Mouse (Mus musculus): Measurements from ENCODE around the gene Zdhhc5. TPM values are rescaled to one million over a fixed set of nuclear protein-coding genes. Genes with fewer than 3 reads are reported as not detected.

Zdhhc5 gene
- polyA plus RNA-seq, 1 experiment, result 59.6 TPM

DNA sequence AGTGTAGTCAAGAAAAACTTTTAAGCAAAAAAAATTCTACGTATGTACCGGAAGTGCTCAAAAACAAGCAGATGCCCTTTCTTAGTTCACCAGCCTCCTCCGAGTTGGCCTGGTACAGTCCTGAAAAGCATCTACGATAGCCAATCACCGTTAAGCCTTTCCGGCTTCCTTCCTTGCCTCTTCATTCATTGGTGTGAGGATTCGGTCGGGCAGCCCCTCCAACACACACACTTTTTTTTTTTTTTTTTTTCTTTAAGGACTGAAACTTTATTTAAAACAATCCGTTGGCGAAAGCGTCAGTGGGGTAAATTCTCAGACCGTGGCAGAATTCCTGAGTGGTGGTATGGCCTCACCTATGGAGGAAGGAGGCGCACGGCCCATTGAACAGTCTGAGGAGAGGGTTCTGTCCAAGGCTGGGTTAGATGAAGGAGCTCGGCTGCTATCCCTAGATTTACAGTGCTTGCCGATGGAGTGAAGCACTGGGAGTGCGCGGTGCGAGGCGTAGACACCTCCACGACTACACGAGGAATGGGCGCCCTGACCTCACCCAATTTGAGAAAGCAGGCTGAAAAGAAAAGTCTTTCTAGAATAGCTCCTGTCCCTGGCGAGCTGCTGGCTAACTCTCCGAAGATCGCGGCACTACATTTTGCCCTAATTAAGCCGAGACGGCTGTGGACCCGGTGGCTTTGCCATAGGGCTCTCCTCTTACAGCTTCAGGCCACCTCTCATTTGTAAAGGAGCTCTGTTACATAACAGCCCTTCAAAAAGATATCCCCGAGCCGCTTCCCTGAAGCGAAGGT lies 782 bp upstream of the Zdhhc5 start:
- Histone ChIP-seq H3K36me3 (ENCODE audit: control insufficient read depth, insufficient read depth, low read length) (peaks cover 1% of the 10 kb centered on the region; the same call in 1 of the 2 replicates), H3K4me1 (ENCODE audit: control insufficient read depth, insufficient read depth, low read length) (peaks cover 4% of the 10 kb centered on the region; the same call in 1 of the 2 replicates), H3K27me3 (replicated peaks; ENCODE audit: control insufficient read depth, insufficient read depth, low read length) (no peaks in the 10 kb centered on the region), H3K27ac (ENCODE audit: insufficient read depth, low read depth, low read length) (peak overlapping the region; percentile 93), H3K4me3 (ENCODE audit: insufficient read depth, low read depth, low read length) (peak overlapping the region; percentile 76)
- DNase-seq, result peak; percentile 97
- WGBS, result under 1% methylated on average over 33 of the region's 33 CpGs
- TF ChIP-seq CTCF (conservative IDR thresholded peaks at IDR 0.05; ENCODE audit: insufficient read depth, insufficient read length, low read depth, low read length) (no peak), POLR2A (IDR thresholded peaks at IDR 0.05; ENCODE audit: low read depth, low read length) (no peak)

DNA sequence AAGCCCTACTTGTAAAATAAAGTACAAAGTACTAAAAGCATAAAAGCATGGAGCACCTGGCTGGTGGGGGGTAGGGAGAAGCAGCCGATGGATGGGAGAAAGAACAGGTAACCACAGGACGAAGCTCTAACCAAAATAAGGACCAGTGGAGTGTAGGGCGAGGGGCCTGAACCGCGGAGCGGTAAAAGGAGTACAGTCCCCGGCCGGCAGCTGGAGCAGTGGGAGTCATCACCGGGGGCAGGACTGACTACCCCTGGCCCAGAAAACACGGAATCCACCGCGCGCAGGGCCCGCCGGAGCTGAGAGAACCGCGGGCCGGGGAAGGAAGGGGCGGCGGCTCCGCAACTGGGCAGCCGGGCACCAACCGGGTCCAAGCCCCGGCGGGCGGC lies 564 bp downstream of the Zdhhc5 start:
- peaks cover 8% of the 10 kb centered on the region for H3K36me3 ChIP-seq (ENCODE audit: control insufficient read depth, insufficient read depth, low read length)
- under 1% methylated on average over 26 of the region's 26 CpGs for WGBS
- H3K27me3 ChIP-seq (replicated peaks; ENCODE audit: control insufficient read depth, insufficient read depth, low read length), result no peaks in the 10 kb centered on the region
- H3K4me3 ChIP-seq (ENCODE audit: insufficient read depth, low read depth, low read length), result peak overlapping the region; percentile 95
- no peak for DNase-seq
- peak overlapping the region; percentile 91 for H3K27ac ChIP-seq (ENCODE audit: insufficient read depth, low read depth, low read length)
- H3K4me1 ChIP-seq (ENCODE audit: control insufficient read depth, insufficient read depth, low read length), result peaks cover 4% of the 10 kb centered on the region; the same call in 1 of the 2 replicates
- no peak for TF ChIP-seq POLR2A (IDR thresholded peaks at IDR 0.05; ENCODE audit: low read depth, low read length)

DNA sequence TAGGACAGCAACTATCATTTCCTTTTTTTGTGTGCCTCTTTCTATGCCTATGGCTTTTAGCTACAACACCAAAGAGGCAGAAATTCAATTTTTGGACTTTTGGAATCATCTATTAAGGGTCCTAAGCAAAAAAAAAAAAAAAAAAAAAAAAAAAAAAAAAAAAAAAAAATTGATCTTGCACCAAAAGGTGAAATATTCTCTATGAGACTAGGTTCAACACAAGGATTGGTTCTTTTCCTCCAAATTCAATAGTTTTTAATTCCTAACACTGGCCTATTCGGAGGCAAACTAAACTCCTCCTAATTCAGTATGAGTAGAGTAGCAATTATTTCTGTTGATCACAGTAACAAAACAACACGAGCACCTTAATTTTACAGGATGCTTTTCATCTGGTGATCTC lies 3.1 kb downstream of the Zdhhc5 start:
- peaks cover 8% of the 10 kb centered on the region for H3K36me3 ChIP-seq (ENCODE audit: control insufficient read depth, insufficient read depth, low read length)
- H3K27ac ChIP-seq (ENCODE audit: insufficient read depth, low read depth, low read length), result no peak overlapping the region
- no peak for DNase-seq
- 80% methylated on average over 2 of the region's 2 CpGs for WGBS
- no peak overlapping the region for H3K4me3 ChIP-seq (ENCODE audit: insufficient read depth, low read depth, low read length)
- peaks cover 11% of the 10 kb centered on the region; the same call in 1 of the 2 replicates for H3K4me1 ChIP-seq (ENCODE audit: control insufficient read depth, insufficient read depth, low read length)
- no peaks in the 10 kb centered on the region for H3K27me3 ChIP-seq (replicated peaks; ENCODE audit: control insufficient read depth, insufficient read depth, low read length)
- TF ChIP-seq CTCF (conservative IDR thresholded peaks at IDR 0.05; ENCODE audit: insufficient read depth, insufficient read length, low read depth, low read length) (no peak), POLR2A (IDR thresholded peaks at IDR 0.05; ENCODE audit: low read depth, low read length) (no peak)

DNA sequence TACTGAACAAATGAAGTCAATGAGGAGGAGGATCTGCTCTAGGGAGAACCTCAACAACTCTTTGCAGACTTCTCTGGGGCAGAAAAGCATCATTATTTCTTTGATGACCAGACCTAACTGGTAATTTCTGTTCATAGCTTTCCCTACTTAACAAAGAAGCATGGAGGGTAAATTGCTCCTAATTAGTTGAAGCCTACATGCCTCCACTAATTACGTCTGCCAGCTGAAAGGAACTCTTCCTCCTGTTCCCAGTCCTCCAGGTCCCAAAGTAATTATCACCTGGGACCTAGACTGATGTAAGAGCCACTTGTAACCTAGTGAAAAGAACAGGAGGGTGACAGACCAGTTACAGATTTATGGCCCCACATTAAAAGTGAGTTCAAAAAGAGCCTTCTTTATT lies 7.5 kb downstream of the Zdhhc5 start:
- H3K27me3 ChIP-seq (replicated peaks; ENCODE audit: control insufficient read depth, insufficient read depth, low read length), result no peaks in the 10 kb centered on the region
- TF ChIP-seq CTCF (conservative IDR thresholded peaks at IDR 0.05; ENCODE audit: insufficient read depth, insufficient read length, low read depth, low read length) (no peak), POLR2A (IDR thresholded peaks at IDR 0.05; ENCODE audit: low read depth, low read length) (no peak)
- no peak for DNase-seq
- peaks cover 8% of the 10 kb centered on the region for H3K36me3 ChIP-seq (ENCODE audit: control insufficient read depth, insufficient read depth, low read length)
- H3K4me3 ChIP-seq (ENCODE audit: insufficient read depth, low read depth, low read length), result no peak overlapping the region
- H3K4me1 ChIP-seq (ENCODE audit: control insufficient read depth, insufficient read depth, low read length), result peaks cover 7% of the 10 kb centered on the region; the same call in 1 of the 2 replicates
- WGBS, result 55% methylated on average over 1 of the region's 1 CpGs
- no peak overlapping the region for H3K27ac ChIP-seq (ENCODE audit: insufficient read depth, low read depth, low read length)

DNA sequence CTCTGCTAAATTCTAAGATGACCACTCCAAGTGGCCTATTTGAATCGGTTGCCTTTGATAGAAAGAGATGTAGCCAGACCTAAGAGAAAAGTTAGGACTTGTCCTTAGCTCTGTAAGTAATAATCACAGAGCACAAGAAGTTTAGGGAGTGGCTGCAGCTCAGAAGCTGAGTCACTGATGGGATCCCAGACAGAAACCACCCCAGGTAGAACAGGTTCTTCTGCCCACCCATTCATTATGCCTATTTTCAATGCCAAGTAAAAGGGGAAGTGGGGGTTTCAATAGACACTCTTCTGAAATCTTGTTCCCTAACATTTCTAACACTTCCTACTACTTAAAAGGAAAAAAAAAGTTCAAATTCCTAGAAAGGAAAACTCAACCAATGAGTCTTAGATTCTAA lies 9.7 kb downstream of the Zdhhc5 start:
- no peak for TF ChIP-seq POLR2A (IDR thresholded peaks at IDR 0.05; ENCODE audit: low read depth, low read length)
- no peak for TF ChIP-seq CTCF (conservative IDR thresholded peaks at IDR 0.05; ENCODE audit: insufficient read depth, insufficient read length, low read depth, low read length)
- DNase-seq, result no peak
- Histone ChIP-seq H3K4me1 (ENCODE audit: control insufficient read depth, insufficient read depth, low read length) (peaks cover 7% of the 10 kb centered on the region; the same call in 1 of the 2 replicates), H3K36me3 (ENCODE audit: control insufficient read depth, insufficient read depth, low read length) (peaks cover 6% of the 10 kb centered on the region), H3K27ac (ENCODE audit: insufficient read depth, low read depth, low read length) (no peak overlapping the region), H3K27me3 (replicated peaks; ENCODE audit: control insufficient read depth, insufficient read depth, low read length) (no peaks in the 10 kb centered on the region), H3K4me3 (ENCODE audit: insufficient read depth, low read depth, low read length) (no peak overlapping the region)
- WGBS, result 82% methylated on average over 1 of the region's 1 CpGs

DNA sequence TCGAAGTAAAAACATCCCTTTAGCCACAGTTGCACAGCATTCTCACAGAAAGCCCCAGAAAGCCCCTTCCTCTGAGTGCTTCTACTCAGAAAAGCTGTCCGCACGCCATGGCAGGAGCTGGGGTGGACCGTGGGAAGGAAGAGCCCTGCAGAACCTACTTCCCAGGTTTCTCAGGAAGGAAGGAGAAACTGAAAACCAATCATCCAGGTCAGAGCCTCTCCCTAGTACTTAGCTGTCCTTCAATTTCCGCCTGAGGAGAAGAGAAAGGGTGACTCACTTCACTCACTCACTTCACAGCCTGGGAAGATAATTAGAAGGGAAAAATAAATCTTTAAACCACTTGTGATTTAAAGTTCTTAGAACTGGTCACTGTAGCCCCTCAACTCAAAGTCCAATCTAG lies 10.7 kb downstream of the Zdhhc5 start:
- 47% methylated on average over 5 of the region's 5 CpGs for WGBS

DNA sequence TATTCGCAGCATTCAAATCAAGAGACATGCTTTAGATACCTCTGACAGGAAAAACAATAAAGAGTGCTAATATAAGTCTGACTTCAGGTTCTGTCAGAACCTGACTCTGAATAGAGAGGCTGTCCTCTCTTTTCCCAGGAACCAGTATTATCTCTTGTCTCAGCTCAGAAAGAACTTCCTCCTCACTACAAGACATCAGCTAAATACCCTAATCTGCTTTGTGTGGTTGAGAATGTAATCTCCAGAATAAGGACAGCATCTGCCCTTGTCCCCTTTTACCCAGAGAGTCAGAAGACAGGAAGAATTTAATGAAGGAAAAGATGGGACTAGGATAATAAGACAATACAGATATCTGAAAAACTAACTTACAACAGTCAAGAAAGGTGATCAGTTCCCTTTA lies 11.5 kb downstream of the Zdhhc5 start:
- no peak overlapping the region for H3K4me3 ChIP-seq (ENCODE audit: insufficient read depth, low read depth, low read length)
- H3K4me1 ChIP-seq (ENCODE audit: control insufficient read depth, insufficient read depth, low read length), result peaks cover 7% of the 10 kb centered on the region; the same call in 1 of the 2 replicates
- DNase-seq, result no peak
- WGBS, result 88% methylated on average over 1 of the region's 1 CpGs
- H3K36me3 ChIP-seq (ENCODE audit: control insufficient read depth, insufficient read depth, low read length), result no peaks in the 10 kb centered on the region; the same call in 1 of the 2 replicates
- H3K27me3 ChIP-seq (replicated peaks; ENCODE audit: control insufficient read depth, insufficient read depth, low read length), result no peaks in the 10 kb centered on the region
- TF ChIP-seq CTCF (conservative IDR thresholded peaks at IDR 0.05; ENCODE audit: insufficient read depth, insufficient read length, low read depth, low read length) (no peak), POLR2A (IDR thresholded peaks at IDR 0.05; ENCODE audit: low read depth, low read length) (no peak)
- no peak overlapping the region for H3K27ac ChIP-seq (ENCODE audit: insufficient read depth, low read depth, low read length)

More for the DNA sequence above, 10.7 kb downstream of the Zdhhc5 start:
- H3K4me1 ChIP-seq (ENCODE audit: control insufficient read depth, insufficient read depth, low read length), result peaks cover 7% of the 10 kb centered on the region; the same call in 1 of the 2 replicates
- no peaks in the 10 kb centered on the region; the same call in 1 of the 2 replicates for H3K36me3 ChIP-seq (ENCODE audit: control insufficient read depth, insufficient read depth, low read length)
- DNase-seq, result no peak
- H3K27ac ChIP-seq (ENCODE audit: insufficient read depth, low read depth, low read length), result no peak overlapping the region
- no peak overlapping the region for H3K4me3 ChIP-seq (ENCODE audit: insufficient read depth, low read depth, low read length)
- no peaks in the 10 kb centered on the region for H3K27me3 ChIP-seq (replicated peaks; ENCODE audit: control insufficient read depth, insufficient read depth, low read length)
- no peak for TF ChIP-seq POLR2A (IDR thresholded peaks at IDR 0.05; ENCODE audit: low read depth, low read length)
- no peak for TF ChIP-seq CTCF (conservative IDR thresholded peaks at IDR 0.05; ENCODE audit: insufficient read depth, insufficient read length, low read depth, low read length)
